In the genomic region with DNA sequence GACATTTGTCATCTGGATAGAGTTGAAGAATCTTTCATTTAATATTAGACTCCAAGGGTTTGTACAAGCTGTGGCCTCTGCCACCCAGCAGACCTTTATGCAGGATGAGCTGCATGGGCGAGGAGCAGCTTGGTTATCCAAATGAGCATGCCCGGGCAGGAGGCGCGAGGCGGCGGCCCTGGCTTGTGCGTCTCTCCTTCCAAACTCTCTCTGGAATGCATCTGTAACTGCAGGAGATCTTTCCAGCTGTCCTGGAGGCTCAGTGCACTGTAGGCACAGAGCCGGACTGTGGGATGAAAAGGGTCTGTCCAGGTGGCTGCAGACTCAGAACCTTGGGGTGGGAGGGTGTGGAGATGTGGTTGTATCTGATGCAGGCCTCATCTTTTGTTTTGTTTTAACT, we compare ENCODE assay signal across 12 mouse cellular contexts. TPM values are rescaled to one million over a fixed set of nuclear protein-coding genes. Genes with fewer than 3 reads are reported as not detected.
DNase-seq lines count a peak whose midpoint lies in the region; ATAC-seq and TF ChIP-seq lines count a peak whose summit lies in the region.
"Had no signal": no experiment of that assay in that cellular context is flagged by ENCODE, and none has a peak within 500 bp of the region (broad histone marks: within the 10 kb centered on the region; RNA-seq: fewer than 3 reads in every experiment).

No protein-coding gene starts in this region.

- H3K9ac ChIP-seq in heart, embryonic 14.5 days (ENCODE audit: low read length), result no peak overlapping the region
- H3K9ac ChIP-seq: forebrain, postnatal 0 days had no signal

- DNase-seq in heart, postnatal 36 days, result no peak
- peak; percentile 57 for DNase-seq in R1 (ENCODE audit: low read depth, low spot score)
- peak; percentile 38 for DNase-seq in gastrocnemius, postnatal 25 days
- DNase-seq in spleen, adult 18-20 months, result no peak
- no peak for DNase-seq in right cerebral cortex, postnatal 14 days
- DNase-seq: cerebellum, adult 9-11 months; forebrain, postnatal 0 days; kidney, postnatal 36 days had no signal

- 0 out of 2 replicates have a peak, but pooled peaks cover 3% of the 10 kb centered on the region for H3K36me3 ChIP-seq in heart, embryonic 14.5 days (ENCODE audit: control insufficient read depth, insufficient read depth, low read length)
- no peaks in the 10 kb centered on the region for H3K36me3 ChIP-seq in E14TG2a.4 (ENCODE audit: insufficient read depth, low read length)

- no peak overlapping the region for H3K4me2 ChIP-seq in heart, embryonic 14.5 days (ENCODE audit: low read length)

- no peak for TF ChIP-seq CTCF in E14TG2a.4 (conservative IDR thresholded peaks at IDR 0.05; ENCODE audit: low read length)

- 51% methylated on average over 8 of the region's 8 CpGs for WGBS in heart, embryonic 14.5 days

- peaks cover 20 to 44% of the 10 kb centered on the region in 2 experiments for H3K4me1 ChIP-seq in heart, embryonic 14.5 days (ENCODE audit: control insufficient read depth in 2 of 2, insufficient read depth in 2 of 2, low read length in 2 of 2)
- peaks cover 30% of the 10 kb centered on the region for H3K4me1 ChIP-seq in E14TG2a.4 (replicated peaks; ENCODE audit: low read depth, low read length)
- H3K4me1 ChIP-seq: megakaryocyte, embryonic 14.5 days had no signal

- peak overlapping the region; percentile 34 to 41; a peak in 3 of 4 replicates for H3K27ac ChIP-seq in heart, embryonic 14.5 days (replicated peaks in 1 of 2; ENCODE audit: control insufficient read depth in 1 of 2, insufficient read depth in 1 of 2, low read depth in 2 of 2, low read length in 2 of 2)

- no peak for ATAC-seq in heart, embryonic 14.5 days (ENCODE audit: insufficient number of reproducible peaks, insufficient read depth, low FRiP score, low read depth)
- ATAC-seq in inflammation-experienced regulatory T-cells, adult 6 months, result no peak
- ATAC-seq: forebrain, postnatal 0 days had no signal

- H3K9me3 ChIP-seq in heart, embryonic 14.5 days (ENCODE audit: control insufficient read depth, low read length), result no peaks in the 10 kb centered on the region
- H3K9me3 ChIP-seq in E14TG2a.4 (ENCODE audit: low read length), result no peaks in the 10 kb centered on the region
- H3K9me3 ChIP-seq: megakaryocyte, embryonic 14.5 days had no signal

- intact Hi-C loops in heart, postnatal 36 days (cut with DNase I), result no loop called here

- H3K27me3 ChIP-seq in heart, embryonic 14.5 days (ENCODE audit: control insufficient read depth, insufficient read depth, low read length), result no peaks in the 10 kb centered on the region
- H3K27me3 ChIP-seq in E14TG2a.4 (ENCODE audit: insufficient read depth, low read length), result peaks cover 50% of the 10 kb centered on the region

- H3K4me3 ChIP-seq in heart, embryonic 14.5 days (ENCODE audit: control insufficient read depth in 1 of 2, insufficient read depth in 1 of 2, low read depth in 1 of 2, low read length in 2 of 2), result no peak overlapping the region
- 0 out of 2 replicates have a peak overlapping the region, but pooled peaks have one; percentile 0 for H3K4me3 ChIP-seq in E14TG2a.4 (replicated peaks; ENCODE audit: low read length)
- H3K4me3 ChIP-seq: megakaryocyte, embryonic 14.5 days had no signal

RNA-seq across cellular contexts. Expression of gene Ptpn14, which starts 27.0 kb away (rescaled TPM):
- 9.9 and 11.0 TPM in 2 replicates for polyA plus RNA-seq in heart, embryonic 14.5 days (2014; fragmentation: Nextera tagmentation; extraction: Ambion mirVana)
- total RNA-seq in heart, postnatal 36 days (2021), result 10 to 100 TPM; 30.7 to 31.2 TPM
- total RNA-seq in gastrocnemius, postnatal 25 days (2021), result 10 to 100 TPM; 10.7 to 13.9 TPM
- polyA plus RNA-seq in inflammation-experienced regulatory T-cells, adult 6 months (2017; shearing (Covaris generic)), result under 1 TPM in 2 of 3 experiments, not detected in 1; 0.10 to 0.23 TPM

Comparison
In these comparisons a context has a peak if more than half of its experiments do, and no peak if none do; other contexts are left out.
1. DNase-seq: peak in R1 (single experiment) and gastrocnemius, postnatal 25 days (single experiment); none in heart, postnatal 36 days (0 of 2), spleen, adult 18-20 months (0 of 2) and right cerebral cortex, postnatal 14 days (single experiment).